Mouse (Mus musculus) forebrain, embryonic 11.5 days (tissue): ENCODE data around the gene Dnajc17. TPM values are rescaled to one million over a fixed set of nuclear protein-coding genes. Genes with fewer than 3 reads are reported as not detected.

Experiments used
- ATAC-seq: fragments of 200-750 bp; cut with Nextera tagmentation; replicated peaks from 2 replicates; pipeline ENCODE4 v1.8.0; 2017; ENCODE audit warnings: moderate TSS enrichment; ENCODE audit not compliant: low FRiP score
- DNase-seq: peaks from one replicate; pipeline ENCODE4 v3.0.0-alpha.2; 2017; ENCODE audit warnings: low spot score
- H3K27ac ChIP-seq: fragments of 300-500 bp; sonication (generic); 2 replicates; pipeline ENCODE4 v1.5.1; 2014; ENCODE audit warnings: low read depth, low read length
- H3K27me3 ChIP-seq: fragments of 300-500 bp; sonication (generic); 2 replicates; pipeline ENCODE4 v1.6.1; 2014; ENCODE audit warnings: mild to moderate bottlenecking, low read length, mixed read lengths; ENCODE audit not compliant: control insufficient read depth, insufficient read depth
- H3K36me3 ChIP-seq: fragments of 300-500 bp; sonication (generic); 2 replicates; pipeline ENCODE4 v1.6.1; 2014; ENCODE audit warnings: mild to moderate bottlenecking, low read length, moderate library complexity, mixed read lengths; ENCODE audit not compliant: control insufficient read depth, insufficient read depth
- H3K4me1 ChIP-seq: fragments of 300-500 bp; sonication (generic); replicated peaks from 2 replicates; pipeline ENCODE4 v1.6.1; 2014; ENCODE audit warnings: low read length, mixed read lengths; ENCODE audit not compliant: control insufficient read depth, insufficient read depth
- H3K4me2 ChIP-seq: fragments of 300-500 bp; sonication (generic); 2 replicates; pipeline ENCODE4 v1.6.1; 2014; ENCODE audit warnings: low read depth, mild to moderate bottlenecking, low read length, moderate library complexity, mixed read lengths; ENCODE audit not compliant: severe bottlenecking
- H3K4me3 ChIP-seq: fragments of 300-500 bp; sonication (generic); 2 replicates; pipeline ENCODE4 v1.5.1; 2014; ENCODE audit warnings: low read depth, low read length
- H3K9ac ChIP-seq: fragments of 300-500 bp; sonication (generic); 2 replicates; pipeline ENCODE4 v1.6.1; 2014; ENCODE audit warnings: low read length
- H3K9me3 ChIP-seq: fragments of 300-500 bp; sonication (generic); 2 replicates; pipeline ENCODE4 v1.6.1; 2016; ENCODE audit warnings: low read length, mixed read lengths; ENCODE audit not compliant: control insufficient read depth
- WGBS: fragments of 180-500 bp; shearing (Covaris S2); extraction: QIAGEN DNeasy Blood & Tissue Kit; methylation state at CpG from one replicate; pipeline ENCODE4 v1.1.7; 2014; 5-methylcytosine and 5-hydroxymethylcytosine counted together
- polyA plus RNA-seq: library from polyadenylated mRNA; unstranded; fragments of >200 nt; fragmentation: Nextera tagmentation; extraction: Ambion mirVana; gene quantifications from 2 replicates; pipeline ENCODE4 v1.2.1, GENCODE M21; 2014

The Dnajc17 gene
- polyA plus RNA-seq, 1 experiment from 2014 or later: 27.1 TPM

DNA sequence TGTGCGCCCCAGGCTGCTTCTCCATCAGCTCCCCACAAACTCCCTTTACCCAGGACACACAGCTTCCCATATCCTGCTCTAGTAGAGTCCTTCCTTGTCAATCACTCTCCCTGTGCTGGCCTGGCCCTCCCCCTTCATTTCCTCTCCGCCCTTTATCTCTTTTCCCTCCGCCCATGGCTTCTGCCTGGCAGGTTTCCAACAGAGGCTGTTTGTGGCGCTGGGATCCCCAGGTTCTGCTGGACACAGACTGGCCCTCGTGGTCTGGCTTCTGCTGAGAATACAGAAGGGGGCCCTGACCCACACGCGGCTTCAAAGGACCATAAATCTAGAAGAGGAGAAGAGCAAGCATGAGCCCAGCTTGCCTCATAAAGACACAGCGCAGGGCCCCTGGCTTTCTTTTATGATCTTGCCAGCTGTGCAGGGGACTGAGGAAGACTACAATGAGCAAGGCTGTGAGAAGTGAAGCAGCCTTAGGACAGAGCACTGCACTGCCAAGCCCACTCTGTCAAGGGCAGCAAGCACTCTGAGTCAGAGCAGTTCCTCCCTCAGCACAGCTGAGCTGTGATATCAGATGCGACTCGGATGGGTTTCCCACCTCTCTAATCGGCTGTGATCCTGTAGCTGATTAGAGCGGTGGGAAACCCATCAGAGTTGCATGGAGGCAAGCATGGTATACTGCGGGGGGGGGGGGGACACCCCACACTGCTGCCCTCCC, 35.6 kb downstream of the Dnajc17 start:
- ATAC-seq (no peak), DNase-seq (no peak)
- Histone ChIP-seq H3K4me1 (peaks cover 6% of the 10 kb centered on the region; the same call in 1 of the 2 replicates), H3K4me3 (no peak overlapping the region), H3K9me3 (no peaks in the 10 kb centered on the region), H3K4me2 (no peak overlapping the region), H3K27ac (no peak overlapping the region), H3K9ac (peak overlapping the region; percentile 17), H3K36me3 (no peaks in the 10 kb centered on the region), H3K27me3 (0 out of 2 replicates have a peak, but pooled peaks cover 2% of the 10 kb centered on the region)
- 27% methylated on average over 13 of the region's 13 CpGs for WGBS

DNA sequence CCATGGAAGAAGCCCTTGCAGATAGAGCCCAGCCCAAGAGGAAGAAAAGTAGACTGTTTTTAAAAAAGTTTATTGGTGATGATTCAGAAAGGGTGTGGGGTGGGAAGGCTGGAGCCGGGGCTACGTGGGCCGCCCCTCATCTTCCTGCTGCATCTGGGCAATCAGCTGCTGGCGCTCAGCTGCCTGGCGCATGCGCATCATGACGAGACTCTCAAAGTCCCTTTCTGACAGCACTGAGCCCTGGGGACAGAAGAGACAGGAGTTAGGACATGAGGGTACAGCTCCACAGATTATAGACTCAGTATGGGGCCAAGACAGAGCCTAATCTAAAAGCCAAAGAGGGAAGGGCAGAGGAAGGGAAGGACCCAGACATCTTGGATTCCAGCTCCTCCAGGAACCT, 36.1 kb downstream of the Dnajc17 start:
- no peak overlapping the region for H3K4me2 ChIP-seq
- no peaks in the 10 kb centered on the region for H3K9me3 ChIP-seq
- no peaks in the 10 kb centered on the region for H3K36me3 ChIP-seq
- no peak overlapping the region for H3K4me3 ChIP-seq
- 0 out of 2 replicates have a peak overlapping the region, but pooled peaks have one; percentile 17 for H3K9ac ChIP-seq
- DNase-seq: no peak
- peaks cover 8% of the 10 kb centered on the region; the same call in 1 of the 2 replicates for H3K4me1 ChIP-seq
- ATAC-seq: no peak
- peaks cover 6% of the 10 kb centered on the region for H3K27me3 ChIP-seq
- no peak overlapping the region for H3K27ac ChIP-seq
- 84% methylated on average over 7 of the region's 7 CpGs for WGBS

DNA sequence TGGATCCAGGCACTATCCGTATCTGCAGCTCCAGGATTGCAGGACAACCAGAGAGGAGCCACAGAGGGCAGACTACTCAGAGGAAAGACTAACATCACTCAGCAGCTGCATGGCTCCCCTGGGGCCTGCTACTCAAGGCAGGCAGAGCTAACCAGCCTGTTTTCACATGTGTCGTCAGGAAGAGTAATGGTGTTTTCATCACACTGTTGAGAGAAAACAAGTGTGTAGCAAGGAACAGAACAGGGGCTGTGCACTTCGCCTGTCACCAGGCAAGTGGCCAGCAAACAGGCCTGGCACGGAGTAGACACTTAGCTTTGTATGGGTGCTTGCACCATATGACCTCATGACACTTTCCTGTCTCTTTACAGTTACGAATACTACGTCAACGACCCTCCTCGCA, 37.0 kb downstream of the Dnajc17 start:
- H3K4me3 ChIP-seq: no peak overlapping the region
- H3K9me3 ChIP-seq: no peaks in the 10 kb centered on the region
- ATAC-seq (no peak), DNase-seq (no peak)
- H3K4me2 ChIP-seq: no peak overlapping the region
- H3K27me3 ChIP-seq: peaks cover 15% of the 10 kb centered on the region
- WGBS: 87% methylated on average over 8 of the region's 8 CpGs
- no peak overlapping the region for H3K9ac ChIP-seq
- no peaks in the 10 kb centered on the region for H3K36me3 ChIP-seq
- no peak overlapping the region for H3K27ac ChIP-seq
- peaks cover 16% of the 10 kb centered on the region; the same call in 1 of the 2 replicates for H3K4me1 ChIP-seq

DNA sequence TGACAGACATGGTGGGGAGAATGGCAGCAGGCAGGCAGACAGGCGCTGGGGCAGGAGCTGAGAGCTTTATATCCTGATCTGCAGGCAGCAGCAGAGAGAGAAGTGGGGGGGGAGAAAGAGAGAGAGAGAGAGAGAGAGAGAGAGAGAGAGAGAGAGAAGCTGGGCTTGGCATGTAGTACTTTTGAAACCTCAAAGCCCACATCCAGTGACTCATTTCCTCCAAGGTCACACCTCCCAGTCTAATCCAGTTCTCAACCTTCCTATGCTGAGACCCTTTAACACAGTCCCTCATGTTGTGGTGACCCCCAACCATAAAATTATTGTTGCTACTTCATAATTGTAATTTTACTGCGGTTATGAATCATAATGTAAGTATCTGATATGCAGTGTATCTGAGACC, 38.3 kb downstream of the Dnajc17 start:
- Histone ChIP-seq H3K4me1 (peaks cover 17% of the 10 kb centered on the region; the same call in 1 of the 2 replicates), H3K4me2 (no peak overlapping the region), H3K9me3 (no peaks in the 10 kb centered on the region), H3K27me3 (peaks cover 20% of the 10 kb centered on the region), H3K9ac (no peak overlapping the region), H3K36me3 (no peaks in the 10 kb centered on the region), H3K27ac (no peak overlapping the region), H3K4me3 (no peak overlapping the region)
- DNase-seq (no peak), ATAC-seq (no peak)
- 89% methylated on average over 2 of the region's 2 CpGs for WGBS

DNA sequence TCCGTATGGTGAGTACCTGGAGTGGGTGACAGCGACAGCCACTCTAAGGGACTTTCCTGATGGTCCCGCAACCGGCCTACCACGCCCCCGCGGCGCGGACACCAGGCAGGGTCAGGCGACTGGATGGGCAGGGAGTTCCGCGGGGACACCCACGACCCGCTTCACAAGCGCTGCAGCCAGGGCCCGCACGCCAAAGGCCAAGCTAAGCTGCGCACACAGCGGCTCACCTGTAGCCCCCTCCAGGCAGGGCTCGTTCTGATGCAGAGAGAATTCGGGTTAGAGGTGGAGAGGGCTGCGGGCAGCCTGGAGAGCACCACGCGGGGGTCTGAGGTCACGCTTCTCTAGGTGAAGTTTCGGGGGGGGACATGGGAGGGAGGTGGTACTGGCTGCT, 40.7 kb downstream of the Dnajc17 start:
- peak overlapping the region; percentile 41 for H3K9ac ChIP-seq

DNA sequence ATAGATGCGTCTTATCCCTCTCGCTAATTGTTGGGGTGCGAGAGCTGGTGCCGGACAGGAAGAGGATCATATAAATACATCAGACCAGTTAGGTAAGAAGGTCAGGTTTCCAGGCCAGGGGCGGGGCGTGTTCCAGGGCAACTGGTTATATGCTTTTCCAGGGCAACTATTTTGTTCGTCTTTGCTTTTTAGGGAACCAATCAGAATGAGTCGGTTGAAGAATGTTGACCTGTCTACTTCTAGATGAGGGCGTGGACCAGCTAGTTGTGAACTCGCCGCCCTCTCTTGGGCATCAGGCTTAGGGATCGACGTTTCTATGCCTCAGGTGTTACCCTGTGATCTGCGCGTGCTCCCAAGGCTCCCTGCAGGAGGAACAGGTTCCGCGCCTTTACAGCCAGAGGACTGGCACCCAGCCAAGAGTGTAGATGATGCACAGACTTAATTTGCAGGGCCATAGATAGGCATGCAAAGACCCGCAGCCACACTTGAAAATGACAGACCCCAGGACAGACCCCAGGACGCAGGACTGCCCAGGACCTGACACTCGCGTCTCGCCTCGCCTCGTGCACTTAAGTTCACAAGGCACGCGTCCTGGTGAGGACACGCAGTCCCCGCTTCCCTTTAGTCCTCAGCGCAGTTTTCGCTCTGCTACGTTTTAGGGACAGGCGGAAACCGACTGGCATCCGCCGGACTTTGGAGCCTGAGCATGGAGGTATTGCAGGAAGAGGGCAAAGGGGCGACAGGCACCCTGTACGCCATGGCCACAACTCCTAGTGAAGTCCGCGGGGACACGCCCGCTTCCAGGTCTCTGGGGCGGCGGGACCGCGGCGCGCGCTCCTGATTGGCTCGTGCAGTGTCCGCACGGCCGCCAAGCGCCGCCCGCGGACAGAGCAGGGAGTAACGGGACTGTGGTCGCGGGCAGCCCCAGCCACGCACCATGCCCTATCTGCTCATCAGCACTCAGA, 41.4 kb downstream of the Dnajc17 start, which contains the start of gene Gchfr:
Gene Gchfr (plus strand): TSS at position 873 of the 965 bp plus-strand sequence.
- under 1% methylated on average over 60 of the region's 60 CpGs for WGBS

More for the DNA sequence above, 40.7 kb downstream of the Dnajc17 start:
- no peaks in the 10 kb centered on the region for H3K36me3 ChIP-seq
- H3K4me1 ChIP-seq: peaks cover 12% of the 10 kb centered on the region; the same call in 1 of the 2 replicates
- peak overlapping the region; percentile 46 for H3K4me3 ChIP-seq
- peak overlapping the region; percentile 98 for H3K4me2 ChIP-seq
- DNase-seq: no peak
- no peaks in the 10 kb centered on the region for H3K9me3 ChIP-seq
- H3K27ac ChIP-seq: no peak overlapping the region
- ATAC-seq: peak; percentile 37
- H3K27me3 ChIP-seq: peaks cover 20% of the 10 kb centered on the region
- WGBS: 2% methylated on average over 26 of the region's 26 CpGs

DNA sequence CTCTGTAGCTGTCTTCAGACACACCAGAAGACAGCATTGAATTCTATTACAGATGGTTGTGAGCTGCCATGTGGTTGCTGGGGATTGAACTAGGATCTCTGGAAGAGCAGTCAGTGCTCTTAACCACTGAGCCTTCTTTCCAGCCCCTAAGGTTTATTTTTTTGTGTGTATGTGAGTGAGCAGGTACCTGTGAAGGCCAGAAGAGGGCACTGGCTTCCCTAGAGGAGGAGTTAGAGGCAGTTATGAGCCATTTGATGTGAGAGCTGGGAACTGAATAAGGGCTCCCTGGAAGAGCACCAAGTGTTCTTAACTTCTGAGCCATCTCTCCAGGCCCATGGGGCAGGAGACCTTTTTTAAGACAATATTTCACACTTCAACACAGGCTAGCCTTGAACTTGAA, 43.2 kb downstream of the Dnajc17 start:
- DNase-seq (no peak), ATAC-seq (no peak)
- Histone ChIP-seq H3K9ac (no peak overlapping the region), H3K27ac (no peak overlapping the region), H3K36me3 (no peaks in the 10 kb centered on the region), H3K4me3 (no peak overlapping the region), H3K27me3 (peaks cover 20% of the 10 kb centered on the region), H3K4me2 (no peak overlapping the region), H3K4me1 (peaks cover 14% of the 10 kb centered on the region; the same call in 1 of the 2 replicates), H3K9me3 (no peaks in the 10 kb centered on the region)

More for the DNA sequence above, 41.4 kb downstream of the Dnajc17 start, which contains the start of gene Gchfr:
- Histone ChIP-seq H3K9me3 (no peaks in the 10 kb centered on the region), H3K36me3 (no peaks in the 10 kb centered on the region), H3K27ac (no peak within 1 kb of the TSS), H3K4me1 (peaks cover 11% of the 10 kb centered on the region; the same call in 1 of the 2 replicates), H3K4me2 (peak within 1 kb of the TSS; percentile 98), H3K27me3 (peaks cover 20% of the 10 kb centered on the region), H3K9ac (peak within 1 kb of the TSS; percentile 41), H3K4me3 (peak within 1 kb of the TSS; percentile 46)
- peak; percentile 81 for DNase-seq
- peak; percentile 87 for ATAC-seq

DNA sequence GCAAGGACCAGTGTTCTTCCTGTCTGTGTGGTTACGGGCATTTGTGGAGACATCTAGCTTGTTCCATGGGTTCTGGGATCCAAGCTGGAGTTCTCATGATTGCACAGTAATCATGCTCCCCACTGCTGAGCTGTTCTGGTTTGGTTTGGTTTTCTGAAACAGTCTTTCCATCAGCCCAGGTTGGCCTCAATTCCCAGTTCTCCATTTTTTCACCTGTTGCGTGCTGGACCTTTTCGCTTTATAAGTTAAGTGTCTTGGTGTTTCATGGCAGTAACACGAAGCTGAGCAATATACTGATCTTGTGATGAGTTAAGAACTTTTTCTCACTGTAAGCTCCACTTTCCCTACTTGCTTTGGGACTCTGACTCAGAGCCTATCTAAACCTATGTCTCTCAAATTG, 44.6 kb downstream of the Dnajc17 start:
- DNase-seq: no peak
- Histone ChIP-seq H3K36me3 (no peaks in the 10 kb centered on the region), H3K4me3 (no peak overlapping the region), H3K27me3 (peaks cover 20% of the 10 kb centered on the region), H3K27ac (no peak overlapping the region), H3K4me1 (peaks cover 14% of the 10 kb centered on the region; the same call in 1 of the 2 replicates), H3K4me2 (no peak overlapping the region), H3K9me3 (no peaks in the 10 kb centered on the region), H3K9ac (no peak overlapping the region)
- ATAC-seq: no peak
- WGBS: 85% methylated on average over 4 of the region's 4 CpGs
